Mouse (Mus musculus): Measurements from ENCODE around the gene Ror1. TPM values are rescaled to one million over a fixed set of nuclear protein-coding genes. Genes with fewer than 3 reads are reported as not detected.

The Ror1 gene
- polyA plus RNA-seq, 1 experiment from 2014 or later: 0.29 TPM

GRCm38 (mm10) chr4:100166871-100167270 is 71.3 kb downstream of the Ror1 start:
- Histone ChIP-seq H3K9ac (no peak overlapping the region), H3K9me3 (replicated peaks) (no peaks in the 10 kb centered on the region), H3K4me3 (replicated peaks) (no peak overlapping the region), H3K27ac (replicated peaks) (no peak overlapping the region), H3K4me2 (no peak overlapping the region), H3K4me1 (replicated peaks) (no peaks in the 10 kb centered on the region), H3K27me3 (no peaks in the 10 kb centered on the region), H3K36me3 (replicated peaks) (no peaks in the 10 kb centered on the region)
- ATAC-seq (ENCODE audit: insufficient read depth): no peak
- 37% methylated on average over 3 of the region's 3 CpGs for WGBS (ENCODE audit: insufficient replicate concordance)

GRCm38 (mm10) chr4:100169683-100170082 is 74.1 kb downstream of the Ror1 start:
- Histone ChIP-seq H3K9me3 (replicated peaks) (no peaks in the 10 kb centered on the region), H3K9ac (no peak overlapping the region), H3K4me3 (replicated peaks) (no peak overlapping the region), H3K36me3 (replicated peaks) (no peaks in the 10 kb centered on the region), H3K27ac (replicated peaks) (no peak overlapping the region), H3K4me1 (replicated peaks) (no peaks in the 10 kb centered on the region), H3K4me2 (no peak overlapping the region), H3K27me3 (no peaks in the 10 kb centered on the region)
- ATAC-seq (ENCODE audit: insufficient read depth): no peak
- 53% methylated on average over 5 of the region's 5 CpGs for WGBS (ENCODE audit: insufficient replicate concordance)

GRCm38 (mm10) chr4:100170161-100170650 is 74.6 kb downstream of the Ror1 start:
- 50% methylated on average over 14 of the region's 14 CpGs for WGBS (ENCODE audit: insufficient replicate concordance)
- H3K4me1 ChIP-seq (replicated peaks): no peaks in the 10 kb centered on the region
- no peak for ATAC-seq (ENCODE audit: insufficient read depth)
- H3K9me3 ChIP-seq (replicated peaks): no peaks in the 10 kb centered on the region
- no peaks in the 10 kb centered on the region for H3K27me3 ChIP-seq
- no peak overlapping the region for H3K9ac ChIP-seq
- H3K4me2 ChIP-seq: no peak overlapping the region
- no peak overlapping the region for H3K27ac ChIP-seq (replicated peaks)
- no peak overlapping the region for H3K4me3 ChIP-seq (replicated peaks)
- H3K36me3 ChIP-seq (replicated peaks): no peaks in the 10 kb centered on the region

- H3K4me3 ChIP-seq (replicated peaks): no peak overlapping the region
- no peaks in the 10 kb centered on the region for H3K9me3 ChIP-seq (replicated peaks)
- no peak overlapping the region for H3K27ac ChIP-seq (replicated peaks)
- H3K36me3 ChIP-seq (replicated peaks): no peaks in the 10 kb centered on the region
- WGBS (ENCODE audit: insufficient replicate concordance): 64% methylated on average over 5 of the region's 5 CpGs
- H3K4me2 ChIP-seq: no peak overlapping the region
- no peak for ATAC-seq (ENCODE audit: insufficient read depth)
- no peak overlapping the region for H3K9ac ChIP-seq
- no peaks in the 10 kb centered on the region for H3K4me1 ChIP-seq (replicated peaks)
- H3K27me3 ChIP-seq: no peaks in the 10 kb centered on the region
Measured at GRCm38 (mm10) chr4:100170743-100171142, 75.2 kb downstream of the Ror1 start.

- H3K36me3 ChIP-seq (replicated peaks): no peaks in the 10 kb centered on the region
- 55% methylated on average over 5 of the region's 5 CpGs for WGBS (ENCODE audit: insufficient replicate concordance)
- ATAC-seq (ENCODE audit: insufficient read depth): no peak
Measured at GRCm38 (mm10) chr4:100171483-100171898, 75.9 kb downstream of the Ror1 start.

GRCm38 (mm10) chr4:100175594-100175993 is 80.0 kb downstream of the Ror1 start:
- ATAC-seq (ENCODE audit: insufficient read depth): no peak
- no peak overlapping the region for H3K4me3 ChIP-seq (replicated peaks)
- H3K4me2 ChIP-seq: no peak overlapping the region
- 69% methylated on average over 7 of the region's 7 CpGs for WGBS (ENCODE audit: insufficient replicate concordance)
- H3K27me3 ChIP-seq: no peaks in the 10 kb centered on the region
- no peaks in the 10 kb centered on the region for H3K4me1 ChIP-seq (replicated peaks)
- no peak overlapping the region for H3K27ac ChIP-seq (replicated peaks)
- H3K36me3 ChIP-seq (replicated peaks): no peaks in the 10 kb centered on the region
- H3K9me3 ChIP-seq (replicated peaks): no peaks in the 10 kb centered on the region
- no peak overlapping the region for H3K9ac ChIP-seq

More at GRCm38 (mm10) chr4:100171483-100171898, 75.9 kb downstream of the Ror1 start:
- Histone ChIP-seq H3K9me3 (replicated peaks) (no peaks in the 10 kb centered on the region), H3K27ac (replicated peaks) (no peak overlapping the region), H3K4me1 (replicated peaks) (no peaks in the 10 kb centered on the region), H3K27me3 (no peaks in the 10 kb centered on the region), H3K4me3 (replicated peaks) (no peak overlapping the region), H3K9ac (no peak overlapping the region), H3K4me2 (no peak overlapping the region)

GRCm38 (mm10) chr4:100178316-100178715 is 82.7 kb downstream of the Ror1 start:
- Histone ChIP-seq H3K27me3 (no peaks in the 10 kb centered on the region), H3K9ac (no peak overlapping the region), H3K4me3 (replicated peaks) (no peak overlapping the region), H3K27ac (replicated peaks) (no peak overlapping the region), H3K4me2 (no peak overlapping the region), H3K4me1 (replicated peaks) (no peaks in the 10 kb centered on the region), H3K36me3 (replicated peaks) (no peaks in the 10 kb centered on the region), H3K9me3 (replicated peaks) (no peaks in the 10 kb centered on the region)
- 63% methylated on average over 3 of the region's 3 CpGs for WGBS (ENCODE audit: insufficient replicate concordance)
- ATAC-seq (ENCODE audit: insufficient read depth): no peak

GRCm38 (mm10) chr4:100181676-100182075 is 86.1 kb downstream of the Ror1 start:
- no peak overlapping the region for H3K4me2 ChIP-seq
- H3K9ac ChIP-seq: no peak overlapping the region
- H3K4me1 ChIP-seq (replicated peaks): no peaks in the 10 kb centered on the region
- ATAC-seq (ENCODE audit: insufficient read depth): no peak
- H3K36me3 ChIP-seq (replicated peaks): no peaks in the 10 kb centered on the region
- WGBS (ENCODE audit: insufficient replicate concordance): 52% methylated on average over 5 of the region's 5 CpGs
- H3K27me3 ChIP-seq: no peaks in the 10 kb centered on the region
- H3K9me3 ChIP-seq (replicated peaks): no peaks in the 10 kb centered on the region
- H3K27ac ChIP-seq (replicated peaks): no peak overlapping the region
- H3K4me3 ChIP-seq (replicated peaks): no peak overlapping the region

GRCm38 (mm10) chr4:100186781-100187180 is 91.2 kb downstream of the Ror1 start:
- H3K27ac ChIP-seq (replicated peaks): no peak overlapping the region
- no peak overlapping the region for H3K9ac ChIP-seq
- no peak overlapping the region for H3K4me3 ChIP-seq (replicated peaks)
- H3K4me1 ChIP-seq (replicated peaks): no peaks in the 10 kb centered on the region
- H3K9me3 ChIP-seq (replicated peaks): no peaks in the 10 kb centered on the region
- no peaks in the 10 kb centered on the region for H3K36me3 ChIP-seq (replicated peaks)
- no peak for ATAC-seq (ENCODE audit: insufficient read depth)
- H3K4me2 ChIP-seq: no peak overlapping the region
- no peaks in the 10 kb centered on the region for H3K27me3 ChIP-seq
- 74% methylated on average over 8 of the region's 8 CpGs for WGBS (ENCODE audit: insufficient replicate concordance)

GRCm38 (mm10) chr4:100187563-100188200 is 92.1 kb downstream of the Ror1 start:
- ATAC-seq (ENCODE audit: insufficient read depth): no peak
- Histone ChIP-seq H3K27me3 (no peaks in the 10 kb centered on the region), H3K4me2 (no peak overlapping the region), H3K27ac (replicated peaks) (no peak overlapping the region), H3K4me1 (replicated peaks) (no peaks in the 10 kb centered on the region), H3K36me3 (replicated peaks) (no peaks in the 10 kb centered on the region), H3K9ac (no peak overlapping the region), H3K9me3 (replicated peaks) (no peaks in the 10 kb centered on the region), H3K4me3 (replicated peaks) (no peak overlapping the region)
- 36% methylated on average over 6 of the region's 6 CpGs for WGBS (ENCODE audit: insufficient replicate concordance)

GRCm38 (mm10) chr4:100188201-100188699 is 92.7 kb downstream of the Ror1 start:
- ATAC-seq (ENCODE audit: insufficient read depth): no peak
- no peaks in the 10 kb centered on the region for H3K9me3 ChIP-seq (replicated peaks)
- no peak overlapping the region for H3K4me3 ChIP-seq (replicated peaks)
- no peaks in the 10 kb centered on the region for H3K4me1 ChIP-seq (replicated peaks)
- H3K9ac ChIP-seq: no peak overlapping the region
- no peak overlapping the region for H3K27ac ChIP-seq (replicated peaks)
- no peaks in the 10 kb centered on the region for H3K36me3 ChIP-seq (replicated peaks)
- 29% methylated on average over 4 of the region's 4 CpGs for WGBS (ENCODE audit: insufficient replicate concordance)
- no peak overlapping the region for H3K4me2 ChIP-seq
- H3K27me3 ChIP-seq: no peaks in the 10 kb centered on the region

- H3K9me3 ChIP-seq (replicated peaks): no peaks in the 10 kb centered on the region
- no peaks in the 10 kb centered on the region for H3K4me1 ChIP-seq (replicated peaks)
- no peak overlapping the region for H3K9ac ChIP-seq
- no peak for ATAC-seq (ENCODE audit: insufficient read depth)
- no peak overlapping the region for H3K4me2 ChIP-seq
- no peaks in the 10 kb centered on the region for H3K27me3 ChIP-seq
- no peaks in the 10 kb centered on the region for H3K36me3 ChIP-seq (replicated peaks)
- no peak overlapping the region for H3K27ac ChIP-seq (replicated peaks)
- WGBS (ENCODE audit: insufficient replicate concordance): 20% methylated on average over 6 of the region's 6 CpGs
- no peak overlapping the region for H3K4me3 ChIP-seq (replicated peaks)
Measured at GRCm38 (mm10) chr4:100191483-100191882, 95.9 kb downstream of the Ror1 start.

Data from liver, embryonic 15.5 days (tissue).